Mouse (Mus musculus) small intestine, adult 2 months (tissue): ENCODE measurements around the gene B3gnt3.
A peak's percentile ranks its signal among the peaks of the same experiment; 100 is the strongest.

Experiments
- CTCF ChIP-seq: fragments of 200-500 bp; IDR thresholded peaks from 2 replicates; pipeline ENCODE4 v1.5.1; 2012; ENCODE audit warnings: low read depth, mild to moderate bottlenecking, control low read depth, inconsistent platforms, low read length, moderate library complexity, mixed read lengths; ENCODE audit not compliant: insufficient replicate concordance, insufficient read length; ENCODE audit errors: extremely low read depth
- POLR2A ChIP-seq: fragments of 200-500 bp; IDR thresholded peaks from 2 replicates; pipeline ENCODE4 v1.6.1; 2012; ENCODE audit warnings: low read depth, mild to moderate bottlenecking, control low read depth, inconsistent platforms, low read length, moderate library complexity

GRCm38 (mm10) chr8:71702087-71702432 lies 471 bp upstream of the B3gnt3 start:
- TF ChIP-seq CTCF (peak; percentile 72; the same call in 1 of the 2 replicates), POLR2A (no peak; the same call in 1 of the 2 replicates)
